Mouse (Mus musculus) central nervous system, embryonic 14 days (tissue): Measurements from ENCODE around the gene Nup155. TPM values are rescaled to one million over a fixed set of nuclear protein-coding genes. Genes with fewer than 3 reads are reported as not detected.

Experiments used
- polyA plus RNA-seq: library from polyadenylated mRNA; depleted of rRNA; stranded (reverse); fragments of >200 nt; gene quantifications from 2 replicates; pipeline ENCODE4 v1.2.3, GENCODE M21; 2012; rRNA removed

Nup155 gene
- 23.6 and 25.4 TPM in 2 replicates for polyA plus RNA-seq

DNA sequence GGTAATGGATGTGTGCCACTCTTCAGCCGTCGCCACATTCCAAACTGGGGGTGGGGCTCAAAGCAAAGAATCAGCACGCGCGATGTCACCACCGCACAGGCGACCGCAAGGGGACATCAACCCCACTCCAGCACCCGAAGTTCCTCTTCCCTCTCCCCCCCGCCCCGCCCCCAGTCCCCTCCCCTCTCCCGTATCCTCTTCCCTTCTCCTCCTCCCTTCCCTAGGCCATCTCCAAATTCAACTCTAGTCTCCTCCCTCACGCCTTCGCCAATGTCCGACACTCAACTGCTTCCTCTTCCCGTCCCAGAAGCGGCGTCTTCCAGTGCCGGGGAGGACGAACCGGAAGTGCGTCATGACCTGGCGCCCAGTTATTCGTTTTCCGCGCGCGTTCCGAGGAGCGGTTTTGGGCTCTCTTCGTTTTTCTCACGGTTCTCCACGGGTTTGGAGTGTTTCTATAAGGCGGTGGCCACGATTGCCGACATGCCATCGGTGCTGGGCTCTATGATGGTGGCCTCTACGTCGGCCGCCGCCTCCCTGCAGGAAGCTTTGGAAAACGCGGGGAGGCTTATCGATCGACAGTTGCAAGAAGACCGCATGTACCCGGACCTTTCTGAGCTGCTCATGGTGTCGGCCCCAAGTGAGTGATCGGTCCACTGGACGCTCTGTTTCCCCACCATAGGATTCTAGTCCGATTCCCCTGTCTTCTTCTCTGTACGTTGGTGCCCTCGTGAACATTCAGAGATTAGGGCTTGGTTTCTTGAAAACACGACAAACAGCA, at the start of gene Nup155:
Nup155 (plus strand) TSS at position 308 of the 778 bp plus-strand sequence.

DNA sequence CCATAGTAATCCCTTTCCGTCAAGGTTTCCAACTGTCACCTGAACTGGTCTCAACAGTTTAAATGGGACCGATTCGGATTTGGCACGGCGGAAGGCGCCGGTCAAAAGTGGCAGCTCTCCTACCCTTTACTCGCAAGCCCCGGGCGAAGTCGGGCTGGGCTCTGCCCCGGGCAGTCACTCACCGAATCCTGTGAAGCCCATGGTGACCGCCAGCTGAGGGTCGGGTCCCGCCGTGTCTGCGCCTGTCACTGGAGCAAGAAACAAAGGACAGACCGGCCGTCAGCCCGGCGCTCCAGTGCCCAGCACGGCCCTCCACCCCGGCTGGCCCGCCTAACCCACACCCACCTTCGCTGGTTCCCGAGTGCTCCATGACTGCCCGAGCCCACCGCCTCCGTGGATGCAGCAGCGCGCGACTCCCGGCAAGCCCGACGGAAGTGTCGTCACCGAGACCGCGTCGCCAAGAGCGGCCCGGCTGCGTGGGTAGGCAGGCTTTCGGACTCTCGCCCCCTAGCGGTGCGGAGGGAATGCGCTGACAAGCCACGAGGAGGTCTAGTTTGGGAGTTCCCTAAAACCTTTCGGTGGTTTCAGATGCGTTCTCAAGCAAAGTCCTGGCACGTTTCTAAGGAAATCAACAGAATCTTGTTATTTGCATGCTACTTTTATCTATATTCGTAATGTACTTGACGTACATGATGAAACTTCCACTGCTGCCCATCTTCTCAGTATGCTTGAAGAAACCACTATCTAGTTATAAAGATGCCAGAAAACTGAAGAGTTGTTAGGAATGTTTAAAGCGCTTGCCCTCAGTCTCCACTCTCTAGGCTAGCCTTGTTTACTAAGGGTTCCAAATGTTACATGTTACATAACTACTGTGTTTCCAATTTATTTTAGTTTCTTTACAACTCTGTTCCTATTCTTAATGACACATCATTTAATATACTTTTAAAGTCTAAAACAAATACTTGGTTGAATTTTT, 10.0 kb upstream of the Nup155 start, which contains the start of gene Wdr70:
Wdr70 (minus strand) TSS at position 436 of the 976 bp plus-strand sequence.

GRCm38 (mm10) chr15:8168591-8169265, 59.7 kb downstream of the Nup155 start, which contains the start of gene Cplane1:
Cplane1 (plus strand) TSS chr15:8169106.

Other genes starting within 250 kb of the Nup155 start
- gene Wdr70, start 10.1 kb upstream of the Nup155 start, polyA plus RNA-seq: 34.8 and 36.5 TPM in 2 replicates
- gene Cplane1, start 59.8 kb downstream of the Nup155 start, polyA plus RNA-seq: 25.2 and 27.3 TPM in 2 replicates